Mouse (Mus musculus) small intestine, adult 2 months (tissue): Measurements from ENCODE around the gene Prmt2. TPM values are rescaled to one million over a fixed set of nuclear protein-coding genes. Genes with fewer than 3 reads are reported as not detected.

Experiments used
- H3K27ac ChIP-seq: fragments of 200-500 bp; 2 replicates; pipeline ENCODE4 v1.5.1; 2012; ENCODE audit warnings: low read depth, low read length, control low read depth, inconsistent platforms; ENCODE audit not compliant: insufficient read depth
- H3K27me3 ChIP-seq: fragments of 200-500 bp; 2 replicates; pipeline ENCODE4 v1.6.1; 2012; ENCODE audit warnings: mild to moderate bottlenecking, moderate library complexity, low read length, inconsistent platforms; ENCODE audit not compliant: control insufficient read depth, insufficient read depth
- H3K36me3 ChIP-seq: fragments of 200-500 bp; 2 replicates; pipeline ENCODE4 v1.6.1; 2012; ENCODE audit warnings: mild to moderate bottlenecking, low read length, control low read depth, inconsistent platforms; ENCODE audit not compliant: control insufficient read depth, insufficient read depth
- H3K4me1 ChIP-seq: fragments of 200-500 bp; 2 replicates; pipeline ENCODE4 v1.6.1; 2012; ENCODE audit warnings: low read length, inconsistent platforms, mixed read lengths; ENCODE audit not compliant: control insufficient read depth, insufficient read depth, insufficient read length
- H3K4me3 ChIP-seq: fragments of 200-500 bp; 2 replicates; pipeline ENCODE4 v1.5.1; 2012; ENCODE audit warnings: low read depth, mild to moderate bottlenecking, control low read depth, inconsistent platforms, low read length, moderate library complexity
- CTCF ChIP-seq: fragments of 200-500 bp; IDR thresholded peaks from 2 replicates; pipeline ENCODE4 v1.5.1; 2012; ENCODE audit warnings: low read depth, mild to moderate bottlenecking, control low read depth, inconsistent platforms, low read length, moderate library complexity, mixed read lengths; ENCODE audit not compliant: insufficient replicate concordance, insufficient read length; ENCODE audit errors: extremely low read depth
- POLR2A ChIP-seq: fragments of 200-500 bp; IDR thresholded peaks from 2 replicates; pipeline ENCODE4 v1.6.1; 2012; ENCODE audit warnings: low read depth, mild to moderate bottlenecking, control low read depth, inconsistent platforms, low read length, moderate library complexity
- WGBS: fragments of 180-500 bp; shearing (Covaris S2); methylation state at CpG from one replicate; pipeline ENCODE4 v1.1.7; 2018; 5-methylcytosine and 5-hydroxymethylcytosine counted together
- polyA plus RNA-seq: library from polyadenylated mRNA; depleted of rRNA; stranded (reverse); fragments of >200 nt; gene quantifications from 2 replicates; pipeline ENCODE4 v1.2.3, GENCODE M21; 2012

Gene Prmt2
- polyA plus RNA-seq, 1 experiment = 24.2 TPM

DNA sequence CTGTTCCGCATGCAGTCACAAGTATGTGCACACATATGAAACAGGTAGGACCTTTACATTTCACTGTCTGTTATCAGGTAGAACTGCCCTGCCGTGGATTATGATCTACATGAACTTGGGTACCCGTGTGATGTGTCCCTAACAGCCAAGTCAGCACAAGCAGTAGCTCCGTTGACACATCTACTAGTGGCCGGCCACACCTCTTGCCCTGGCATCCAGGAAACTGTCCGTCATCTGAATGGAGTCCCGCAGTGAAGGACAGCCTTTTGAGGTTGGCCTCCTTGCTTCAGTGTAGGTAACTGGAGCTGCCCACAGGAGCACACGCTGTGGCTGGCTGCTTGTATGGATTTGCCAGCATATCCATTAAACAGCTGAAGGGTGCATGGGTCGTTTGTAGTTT is 19.4 kb downstream of the Prmt2 start:
- no peak for TF ChIP-seq CTCF
- TF ChIP-seq POLR2A = no peak
- H3K4me3 ChIP-seq = no peak overlapping the region
- 57% methylated on average over 9 of the region's 9 CpGs for WGBS
- peaks cover 13% of the 10 kb centered on the region for H3K36me3 ChIP-seq
- no peak overlapping the region for H3K27ac ChIP-seq
- no peaks in the 10 kb centered on the region for H3K4me1 ChIP-seq
- no peaks in the 10 kb centered on the region for H3K27me3 ChIP-seq

GRCm38 (mm10) chr10:76217056-76217455 is 20.6 kb downstream of the Prmt2 start:
- H3K4me1 ChIP-seq = no peaks in the 10 kb centered on the region
- no peaks in the 10 kb centered on the region for H3K27me3 ChIP-seq
- peaks cover 11% of the 10 kb centered on the region for H3K36me3 ChIP-seq
- WGBS = 96% methylated on average over 17 of the region's 17 CpGs
- H3K27ac ChIP-seq = no peak overlapping the region
- TF ChIP-seq POLR2A (no peak), CTCF (no peak)
- no peak overlapping the region for H3K4me3 ChIP-seq

GRCm38 (mm10) chr10:76214161-76214560 is 23.5 kb downstream of the Prmt2 start:
- TF ChIP-seq CTCF = no peak
- WGBS = 85% methylated on average over 4 of the region's 4 CpGs
- peaks cover 12% of the 10 kb centered on the region for H3K36me3 ChIP-seq

GRCm38 (mm10) chr10:76212121-76212520 is 25.5 kb downstream of the Prmt2 start:
- Histone ChIP-seq H3K36me3 (peaks cover 14% of the 10 kb centered on the region), H3K27me3 (no peaks in the 10 kb centered on the region), H3K4me3 (no peak overlapping the region), H3K27ac (no peak overlapping the region), H3K4me1 (no peaks in the 10 kb centered on the region)
- no peak for TF ChIP-seq CTCF
- TF ChIP-seq POLR2A = no peak
- 93% methylated on average over 6 of the region's 6 CpGs for WGBS

More at GRCm38 (mm10) chr10:76214161-76214560, 23.5 kb downstream of the Prmt2 start:
- H3K27ac ChIP-seq = no peak overlapping the region
- no peaks in the 10 kb centered on the region for H3K27me3 ChIP-seq
- no peak overlapping the region for H3K4me3 ChIP-seq
- no peaks in the 10 kb centered on the region for H3K4me1 ChIP-seq

GRCm38 (mm10) chr10:76210806-76211205 is 26.9 kb downstream of the Prmt2 start:
- Histone ChIP-seq H3K27me3 (no peaks in the 10 kb centered on the region), H3K4me3 (no peak overlapping the region), H3K36me3 (peaks cover 6% of the 10 kb centered on the region), H3K4me1 (no peaks in the 10 kb centered on the region), H3K27ac (no peak overlapping the region)
- WGBS = 95% methylated on average over 7 of the region's 7 CpGs
- no peak for TF ChIP-seq POLR2A
- no peak for TF ChIP-seq CTCF

- no peak for TF ChIP-seq POLR2A
- TF ChIP-seq CTCF = no peak
- H3K4me3 ChIP-seq = no peak overlapping the region
- no peak overlapping the region for H3K27ac ChIP-seq
- H3K4me1 ChIP-seq = no peaks in the 10 kb centered on the region
- WGBS = 88% methylated on average over 8 of the region's 8 CpGs
- H3K36me3 ChIP-seq = peaks cover 6% of the 10 kb centered on the region
- H3K27me3 ChIP-seq = no peaks in the 10 kb centered on the region
These were observed 28.4 kb downstream of the Prmt2 start for GRCm38 (mm10) chr10:76209241-76209640.

DNA sequence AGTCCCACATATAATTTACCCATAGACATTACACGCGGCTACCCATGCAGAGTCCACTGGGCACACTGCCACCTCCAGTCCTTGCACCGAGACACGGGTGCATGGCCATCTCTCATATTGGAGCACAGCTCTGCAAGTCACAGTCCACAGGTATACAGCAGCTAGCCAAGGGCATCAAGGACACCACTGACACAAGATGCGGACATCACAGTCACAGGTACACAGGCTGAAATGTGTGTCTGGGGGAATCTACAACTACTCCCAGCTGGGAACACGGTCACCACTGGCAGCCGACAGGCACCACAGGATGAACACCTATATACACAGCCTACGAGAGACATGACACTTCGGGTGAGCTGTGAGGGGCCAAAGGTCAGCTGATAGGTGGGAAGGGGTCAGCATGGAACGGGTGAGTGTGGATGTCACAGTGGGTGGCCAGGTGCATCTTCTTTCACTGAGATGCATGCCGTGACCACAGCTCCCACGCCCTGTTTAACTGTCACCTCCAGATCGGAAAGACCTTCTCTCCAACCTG is 30.3 kb downstream of the Prmt2 start:
- Histone ChIP-seq H3K27ac (no peak overlapping the region), H3K36me3 (peaks cover 6% of the 10 kb centered on the region), H3K27me3 (no peaks in the 10 kb centered on the region), H3K4me1 (no peaks in the 10 kb centered on the region; the same call in 1 of the 2 replicates), H3K4me3 (no peak overlapping the region)
- no peak for TF ChIP-seq CTCF
- TF ChIP-seq POLR2A = no peak
- WGBS = 85% methylated on average over 13 of the region's 13 CpGs
